Mouse (Mus musculus): Measurements from ENCODE around the gene Tcl1b4.
"Not testable (repeated sequence)": the region's sequence is repeated elsewhere in the genome, so short reads cannot be mapped to it uniquely, and the experiment has no call there.

Tcl1b4 gene

GRCm38 (mm10) chr12:105201657-105202056, at the start of gene Tcl1b4:
Tcl1b4 (plus strand) TSS chr12:105201957.
- DNase-seq = not testable (repeated sequence)

- not testable (repeated sequence) for DNase-seq
Measured at GRCm38 (mm10) chr12:105155286-105155685, 46.5 kb upstream of the Tcl1b4 start.

GRCm38 (mm10) chr12:105158842-105159241, 42.9 kb upstream of the Tcl1b4 start:
- no peak for DNase-seq

GRCm38 (mm10) chr12:105159390-105159789, 42.4 kb upstream of the Tcl1b4 start, which contains the start of gene Tcl1b1:
Tcl1b1 (plus strand) TSS chr12:105159690.
- no peak for DNase-seq

- no peak for DNase-seq
Measured at GRCm38 (mm10) chr12:105166734-105167133, 35.0 kb upstream of the Tcl1b4 start.

GRCm38 (mm10) chr12:105173366-105173765, 28.4 kb upstream of the Tcl1b4 start:
- DNase-seq = no peak

GRCm38 (mm10) chr12:105174318-105174717, 27.4 kb upstream of the Tcl1b4 start:
- DNase-seq = peak; percentile 26 to 28

- DNase-seq = not testable (repeated sequence)
Measured at GRCm38 (mm10) chr12:105176044-105176443, 25.7 kb upstream of the Tcl1b4 start, which contains the start of gene Tcl1b5. Tcl1b5 (plus strand) TSS chr12:105176344.

GRCm38 (mm10) chr12:105181040-105181644, 20.6 kb upstream of the Tcl1b4 start:
- DNase-seq = not testable (repeated sequence)

- not testable (repeated sequence) for DNase-seq
Measured at GRCm38 (mm10) chr12:105188980-105189379, 12.8 kb upstream of the Tcl1b4 start.

GRCm38 (mm10) chr12:105190743-105191142, 11.0 kb upstream of the Tcl1b4 start, which contains the start of gene Tcl1b3:
Tcl1b3 (plus strand) TSS chr12:105191043.
- not testable (repeated sequence) for DNase-seq

GRCm38 (mm10) chr12:105199684-105200497, 1.9 kb upstream of the Tcl1b4 start:
- not testable (repeated sequence) for DNase-seq

- DNase-seq = no peak
Measured at GRCm38 (mm10) chr12:105207071-105207470, 5.3 kb downstream of the Tcl1b4 start.

- no peak for DNase-seq
Measured at GRCm38 (mm10) chr12:105208441-105208840, 6.7 kb downstream of the Tcl1b4 start.

- DNase-seq = no peak
Measured at GRCm38 (mm10) chr12:105209231-105209630, 7.5 kb downstream of the Tcl1b4 start.

- DNase-seq = no peak
Measured at GRCm38 (mm10) chr12:105217101-105217760, 15.5 kb downstream of the Tcl1b4 start.

- no peak for DNase-seq
Measured at GRCm38 (mm10) chr12:105222601-105223319, 21.0 kb downstream of the Tcl1b4 start, which contains the start of gene Tcl1. Tcl1 (minus strand) TSS chr12:105222793.

- DNase-seq = no peak
Measured at GRCm38 (mm10) chr12:105224621-105225320, 23.0 kb downstream of the Tcl1b4 start.

- DNase-seq = no peak
Measured at GRCm38 (mm10) chr12:105234362-105234761, 32.6 kb downstream of the Tcl1b4 start.

GRCm38 (mm10) chr12:105235091-105235490, 33.3 kb downstream of the Tcl1b4 start:
- DNase-seq = no peak

- no peak for DNase-seq
Measured at GRCm38 (mm10) chr12:105239060-105239459, 37.3 kb downstream of the Tcl1b4 start.

- no peak for DNase-seq
Measured at GRCm38 (mm10) chr12:105248763-105249233, 47.0 kb downstream of the Tcl1b4 start.

All from lung, adult 18-20 months (tissue).